Mouse (Mus musculus): ENCODE measurements around the gene Slc51a.
"Not testable (repeated sequence)": the region's sequence is repeated elsewhere in the genome, so short reads cannot be mapped to it uniquely, and the experiment has no call there.

Slc51a gene

DNA sequence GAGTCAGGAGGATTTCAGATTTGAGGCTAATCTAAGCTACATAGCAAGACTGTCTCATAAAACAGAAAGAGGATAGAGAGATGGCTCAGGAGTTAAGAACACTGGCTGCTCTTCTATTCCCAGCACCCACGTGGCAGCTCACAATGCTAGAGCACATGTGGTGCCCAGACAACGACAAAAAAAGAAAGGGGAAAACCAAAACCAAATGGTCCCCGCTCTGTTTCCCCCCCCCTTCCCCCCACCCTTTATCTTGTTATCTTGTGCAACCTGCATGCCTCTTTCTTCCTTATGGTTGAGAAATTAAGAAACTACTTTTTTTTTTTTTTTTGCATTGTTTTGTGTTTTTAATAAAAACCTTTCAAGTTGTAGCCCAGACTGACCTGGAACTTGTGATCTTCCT lies 19.2 kb downstream of the Slc51a start:
- DNase-seq (ENCODE audit: low spot score), result no peak

DNA sequence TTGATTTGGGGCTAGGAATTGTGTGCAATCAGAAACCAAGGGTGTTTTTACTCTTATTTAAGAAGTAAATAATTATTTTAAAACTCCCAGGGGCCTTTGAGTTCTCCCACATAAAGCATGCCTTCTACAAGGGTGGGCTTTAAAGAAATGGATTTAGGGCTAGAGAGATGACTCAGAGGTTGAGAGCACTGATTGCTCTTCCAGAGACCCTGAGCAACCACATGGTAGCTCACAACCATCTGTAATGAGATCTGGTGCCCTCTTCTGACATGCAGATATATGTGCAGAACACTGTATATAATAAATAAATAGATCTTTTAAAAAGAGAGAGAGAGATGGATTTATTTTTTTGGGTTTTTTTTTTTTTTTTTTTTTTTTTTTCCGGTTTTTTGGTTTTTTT lies 22.8 kb downstream of the Slc51a start:
- peak; percentile 34 for DNase-seq (ENCODE audit: low spot score)

DNA sequence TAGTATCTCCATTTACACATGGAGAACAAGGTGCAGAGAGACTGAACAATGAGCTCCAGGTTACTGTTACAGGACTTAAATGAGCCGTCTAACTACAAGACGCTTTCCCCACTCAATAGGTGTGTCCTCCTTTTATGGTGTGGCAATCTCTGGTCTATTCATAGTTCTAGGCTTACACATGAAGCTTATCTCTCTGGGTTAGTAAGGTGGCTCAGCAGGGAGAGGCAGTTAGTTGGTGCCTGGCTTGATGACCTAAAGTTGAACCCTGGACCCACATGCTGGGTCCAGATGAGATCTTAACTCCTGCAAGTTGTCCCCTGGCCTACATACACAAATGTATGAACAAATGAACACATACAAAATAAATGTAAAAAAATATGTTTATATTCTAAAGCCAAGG lies 24.3 kb downstream of the Slc51a start:
- no peak for DNase-seq (ENCODE audit: low spot score)

DNA sequence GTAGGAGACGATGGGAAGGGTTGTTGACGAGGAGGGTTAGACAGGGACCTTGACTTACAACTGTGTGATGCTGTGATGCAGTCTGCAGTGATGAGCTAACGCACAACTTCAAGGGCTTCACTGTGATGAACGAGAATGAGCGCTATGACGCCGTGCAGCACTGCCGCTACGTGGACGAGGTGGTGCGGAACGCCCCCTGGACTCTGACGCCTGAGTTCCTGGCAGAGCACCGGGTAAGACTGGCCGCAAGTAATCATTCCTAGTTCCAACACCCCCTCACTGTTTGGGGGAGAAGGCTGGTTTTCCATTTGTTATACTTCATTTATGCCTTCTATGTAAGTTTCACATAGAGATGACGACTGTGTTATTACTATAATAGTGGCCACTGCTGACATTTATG lies 24.7 kb downstream of the Slc51a start:
- no peak for DNase-seq (ENCODE audit: low spot score)

DNA sequence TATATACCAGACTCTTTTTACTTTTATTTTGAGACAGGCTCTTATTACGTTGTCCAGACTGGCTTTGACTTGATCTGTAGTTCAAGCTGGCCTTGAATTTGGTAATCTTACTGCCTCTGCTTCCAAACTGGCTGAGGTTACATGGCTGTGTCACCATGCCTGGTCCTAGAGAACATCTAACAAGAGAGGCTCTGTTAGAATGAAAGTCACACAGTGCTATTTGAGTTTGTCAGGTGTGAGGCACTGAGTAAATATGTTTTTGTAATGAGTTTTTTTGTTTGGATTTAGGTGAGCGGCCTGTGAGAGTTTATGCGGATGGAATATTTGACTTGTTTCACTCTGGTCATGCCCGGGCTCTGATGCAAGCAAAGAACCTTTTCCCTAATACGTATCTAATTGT lies 26.0 kb downstream of the Slc51a start:
- no peak for DNase-seq (ENCODE audit: low spot score)

DNA sequence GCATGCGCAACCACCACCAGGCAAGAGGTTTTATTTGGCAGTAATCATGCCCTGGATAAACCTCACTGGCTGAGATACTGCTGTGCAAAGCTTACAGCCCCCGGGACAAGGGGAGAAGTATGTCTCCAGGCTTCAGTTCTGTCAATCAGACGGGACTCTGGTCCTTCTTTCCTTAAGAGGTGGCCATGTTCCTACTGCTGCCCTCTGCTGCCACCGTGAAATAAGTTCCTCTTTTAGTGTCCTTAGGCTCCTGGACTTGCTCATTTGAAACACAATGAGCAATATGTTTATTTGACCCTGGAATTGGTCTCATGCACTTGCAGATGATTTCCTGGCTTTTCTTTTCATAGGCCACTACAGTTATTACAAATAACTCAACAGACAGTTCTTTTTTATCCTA lies 27.2 kb downstream of the Slc51a start:
- no peak for DNase-seq (ENCODE audit: low spot score)

DNA sequence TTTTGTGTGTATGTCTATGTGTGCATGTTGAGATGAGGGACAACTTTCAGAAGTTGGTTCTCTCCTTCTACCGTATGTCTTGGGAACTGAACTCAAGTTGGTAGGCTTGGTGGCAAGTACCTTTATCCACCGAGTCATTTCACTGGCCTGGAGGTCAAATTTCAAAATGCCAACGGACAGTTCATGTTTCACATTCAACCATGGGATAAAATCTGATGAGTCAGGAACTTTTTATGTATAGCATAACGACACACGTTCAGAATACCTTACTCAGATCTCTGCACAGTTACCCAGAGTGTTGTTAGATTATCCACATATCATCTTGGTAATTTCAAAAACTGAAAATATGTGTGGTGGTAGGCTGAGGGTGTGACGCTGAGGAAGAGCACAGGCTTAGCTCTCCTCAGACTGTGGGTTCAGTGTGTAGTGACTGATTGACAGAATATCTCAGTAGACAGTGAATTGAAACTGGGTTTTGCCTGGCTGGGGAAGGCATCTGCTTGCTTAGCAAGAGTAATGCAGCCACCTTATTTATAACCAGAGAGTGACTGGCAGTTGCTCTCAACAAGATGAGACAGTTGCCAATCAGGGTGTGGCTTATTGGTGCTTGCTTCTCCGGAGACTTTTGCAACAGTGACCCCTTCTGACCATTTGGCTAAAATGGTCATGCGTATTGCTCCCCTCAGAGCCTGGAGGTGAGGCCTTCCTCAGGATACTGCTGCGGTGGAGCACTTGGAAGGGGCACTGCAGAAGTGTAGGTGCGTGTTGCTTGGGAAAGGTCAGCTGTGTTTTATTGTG lies 29.9 kb downstream of the Slc51a start:
- DNase-seq (ENCODE audit: low spot score), result peak; percentile 73

DNA sequence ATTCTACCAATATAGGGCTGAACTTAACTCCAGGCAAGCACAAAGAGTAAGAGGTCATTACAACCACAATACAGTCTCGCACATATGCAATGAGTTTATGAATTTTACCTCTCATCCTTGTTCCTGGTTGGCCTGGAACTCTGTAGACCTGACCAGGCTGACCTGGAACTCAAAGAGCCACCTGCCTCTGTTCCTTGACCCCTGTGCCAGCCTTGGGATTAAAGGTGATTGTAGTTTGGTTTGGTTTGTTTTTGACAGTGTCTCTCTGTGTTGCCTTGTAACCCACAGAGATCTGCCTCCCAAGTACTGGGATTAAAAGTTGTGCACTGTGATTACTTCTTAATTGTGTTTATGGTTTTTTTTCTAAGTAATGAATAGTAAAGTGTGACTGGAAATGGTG lies 30.9 kb downstream of the Slc51a start:
- no peak for DNase-seq (ENCODE audit: low spot score)

DNA sequence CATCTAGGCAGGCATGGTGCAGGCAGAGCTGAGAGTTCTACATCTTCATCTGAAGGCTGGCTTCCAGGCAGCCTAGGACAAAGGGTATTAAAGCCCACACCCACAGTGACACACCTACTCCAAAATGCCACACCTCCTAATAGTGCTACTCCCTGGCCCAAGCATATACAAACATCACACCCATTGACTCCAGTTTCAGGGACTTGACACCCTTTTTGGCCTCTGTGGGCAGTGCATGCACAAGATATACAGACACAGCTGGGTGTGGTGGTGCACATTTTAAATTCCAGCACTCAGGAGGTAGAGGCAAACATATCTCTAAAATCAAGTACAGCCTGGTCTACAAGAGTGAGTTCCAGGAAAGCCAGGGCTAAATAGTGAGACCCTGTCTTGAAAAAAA lies 31.6 kb downstream of the Slc51a start:
- no peak for DNase-seq (ENCODE audit: low spot score)

DNA sequence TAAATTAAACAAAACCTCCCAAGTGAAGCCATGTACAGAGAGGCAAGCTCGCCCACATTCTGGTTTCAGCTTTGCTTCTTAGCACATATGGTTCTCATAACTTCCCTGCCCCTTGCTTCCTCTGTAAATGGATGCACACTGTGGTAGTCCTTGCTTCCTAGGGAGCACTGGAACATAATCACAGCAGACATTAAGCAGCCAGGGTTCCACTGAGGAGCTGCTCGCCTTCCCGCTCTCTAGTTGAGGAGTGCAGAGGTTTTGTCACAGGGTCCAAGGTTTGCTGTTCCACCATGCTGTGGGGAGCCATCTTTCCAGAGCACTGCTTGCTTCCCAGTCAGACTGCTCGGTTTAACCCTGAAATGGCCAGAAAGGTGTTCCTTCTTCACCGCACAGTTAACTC lies 33.0 kb downstream of the Slc51a start:
- DNase-seq (ENCODE audit: low spot score), result no peak

DNA sequence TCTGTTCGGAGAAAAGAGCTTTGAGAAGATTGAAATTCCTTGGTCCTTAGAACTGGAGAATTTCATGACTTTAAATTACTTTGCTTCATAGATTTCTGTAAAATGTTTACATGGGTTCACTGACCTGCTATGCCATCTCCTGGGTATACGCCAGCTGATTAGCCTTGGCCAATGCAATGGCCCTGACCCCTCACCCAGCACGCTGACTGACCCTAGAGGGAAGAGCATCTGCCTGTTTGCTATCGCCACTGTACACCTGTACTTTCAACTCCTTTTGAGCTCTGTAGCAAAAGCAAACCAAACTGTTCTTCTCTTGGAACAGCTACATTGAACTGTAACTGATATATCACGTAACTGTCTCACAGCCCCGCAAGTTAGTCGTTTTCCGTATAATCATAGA lies 34.6 kb downstream of the Slc51a start:
- no peak for DNase-seq (ENCODE audit: low spot score)

DNA sequence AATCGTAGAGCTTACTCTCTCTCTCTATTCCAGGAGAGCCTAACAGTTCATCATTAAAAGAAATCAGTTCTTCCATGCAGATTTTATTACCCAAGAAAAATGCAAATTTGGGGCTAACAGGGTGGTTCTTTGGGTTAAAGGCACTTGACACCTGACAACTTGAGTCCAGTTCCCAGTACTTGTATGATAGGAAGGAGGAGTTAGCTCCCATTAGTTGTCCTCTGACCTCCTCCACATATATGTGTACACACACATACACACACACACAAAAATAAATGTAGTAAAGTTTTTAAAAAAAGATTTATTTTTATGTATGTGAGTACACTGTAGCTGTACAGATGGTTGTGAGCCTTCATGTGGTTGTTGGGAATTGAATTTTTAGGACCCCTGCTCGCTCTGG lies 37.5 kb downstream of the Slc51a start:
- DNase-seq (ENCODE audit: low spot score), result no peak

DNA sequence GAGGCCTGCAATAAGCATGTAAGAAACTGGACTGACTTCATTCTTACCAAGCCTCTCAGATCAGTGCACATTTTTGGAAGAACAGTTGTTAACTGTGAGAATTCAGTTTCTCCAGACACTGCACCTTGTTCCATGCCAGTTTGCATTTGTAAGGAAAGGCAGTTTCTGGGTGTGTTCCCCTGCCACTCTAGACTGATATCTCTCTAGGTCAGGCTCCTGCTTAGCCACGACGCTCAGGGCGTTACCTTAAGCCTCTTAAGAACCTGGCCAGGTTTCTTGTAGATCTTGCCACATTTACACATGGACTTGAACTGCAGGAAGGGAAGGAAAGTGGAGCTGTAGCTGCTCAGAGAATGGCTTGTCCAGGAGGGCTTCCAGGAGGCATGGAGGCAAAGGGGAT lies 38.0 kb downstream of the Slc51a start:
- no peak for DNase-seq (ENCODE audit: low spot score)

DNA sequence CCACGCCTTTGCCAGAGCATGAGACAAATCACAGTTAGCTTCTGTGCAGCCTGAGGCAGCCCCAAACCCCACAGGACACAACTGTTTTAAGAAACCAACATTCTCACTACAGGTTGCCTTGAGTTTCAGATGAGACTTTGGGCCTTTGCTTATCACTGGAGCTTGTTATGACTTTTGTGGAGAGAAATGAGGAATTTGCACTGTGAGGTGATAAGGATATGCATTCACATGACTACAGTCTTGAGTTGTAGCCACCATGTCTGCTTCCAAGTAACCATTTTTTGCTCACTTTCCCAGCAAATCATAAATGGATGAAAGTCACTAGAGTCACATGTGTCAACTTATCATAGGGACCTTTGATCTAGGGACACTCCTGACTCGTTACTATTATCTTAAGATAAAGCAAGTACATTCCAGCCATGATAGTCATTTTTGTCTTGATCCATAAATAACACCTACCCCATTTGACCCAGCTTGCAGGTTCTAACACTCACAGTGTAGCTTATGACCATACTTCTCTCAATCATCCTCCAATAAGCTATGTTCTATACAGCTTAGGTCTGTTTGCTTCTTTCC lies 41.0 kb downstream of the Slc51a start:
- no peak for DNase-seq (ENCODE audit: low spot score)

DNA sequence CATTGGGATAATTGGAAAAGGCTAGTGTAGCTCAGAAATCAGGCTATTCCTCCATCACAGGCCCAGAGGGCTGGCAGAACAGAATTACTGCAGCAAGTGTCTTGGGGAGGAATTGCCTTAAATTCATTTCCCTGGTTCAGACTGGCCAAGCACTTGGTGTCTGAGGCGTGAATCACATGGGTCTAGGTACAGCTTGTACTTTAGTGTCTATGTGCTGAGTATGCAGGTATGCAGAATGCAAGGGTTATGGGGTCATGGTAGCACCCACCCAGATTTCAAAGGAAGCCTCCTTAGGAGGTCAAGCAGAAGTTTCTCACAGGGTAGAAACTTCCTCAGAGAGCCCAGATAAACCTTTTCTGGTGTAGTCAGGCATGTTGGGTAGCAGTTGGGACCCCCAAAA lies 42.1 kb downstream of the Slc51a start:
- no peak for DNase-seq (ENCODE audit: low spot score)

DNA sequence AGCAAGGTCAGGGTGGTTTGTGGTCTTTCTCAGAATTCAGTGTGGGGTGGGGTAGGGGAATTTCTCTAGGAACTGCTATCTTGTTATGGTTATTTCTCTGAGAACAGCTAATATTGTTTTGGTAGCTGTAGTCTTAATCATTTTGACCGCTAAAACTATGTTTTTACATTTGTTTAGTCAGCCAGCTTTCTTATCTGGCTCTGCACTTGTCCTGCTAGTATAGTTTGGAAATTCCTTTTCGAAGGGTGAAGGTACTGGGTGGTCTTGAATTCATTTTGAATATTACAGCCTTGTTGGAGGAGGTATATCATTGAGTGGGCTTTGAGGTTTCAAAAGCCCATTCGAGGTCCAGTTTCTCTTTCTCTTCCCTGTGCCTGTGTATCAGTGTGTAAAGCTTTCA lies 43.1 kb downstream of the Slc51a start:
- DNase-seq (ENCODE audit: low spot score), result not testable (repeated sequence)

DNA sequence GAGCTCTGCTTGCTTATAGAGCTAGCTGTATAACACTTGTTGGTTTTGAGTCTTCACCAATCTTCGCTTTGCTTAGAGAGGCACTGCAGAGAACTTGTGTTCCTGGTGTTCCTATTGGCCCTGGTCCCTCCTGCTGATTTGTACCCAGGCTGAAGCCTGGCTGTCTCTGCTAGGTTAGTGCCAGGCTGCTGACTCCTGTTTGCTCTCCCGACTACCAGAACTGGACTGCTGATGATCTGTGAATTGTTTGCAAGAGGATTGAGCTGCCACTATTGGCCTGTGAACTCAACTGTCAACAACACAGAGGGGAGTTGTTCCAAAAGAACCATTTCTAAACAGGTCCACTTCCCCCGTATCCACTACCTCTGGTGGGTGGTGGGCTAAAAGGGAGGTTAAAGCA lies 46.2 kb downstream of the Slc51a start:
- DNase-seq (ENCODE audit: low spot score), result no peak

DNA sequence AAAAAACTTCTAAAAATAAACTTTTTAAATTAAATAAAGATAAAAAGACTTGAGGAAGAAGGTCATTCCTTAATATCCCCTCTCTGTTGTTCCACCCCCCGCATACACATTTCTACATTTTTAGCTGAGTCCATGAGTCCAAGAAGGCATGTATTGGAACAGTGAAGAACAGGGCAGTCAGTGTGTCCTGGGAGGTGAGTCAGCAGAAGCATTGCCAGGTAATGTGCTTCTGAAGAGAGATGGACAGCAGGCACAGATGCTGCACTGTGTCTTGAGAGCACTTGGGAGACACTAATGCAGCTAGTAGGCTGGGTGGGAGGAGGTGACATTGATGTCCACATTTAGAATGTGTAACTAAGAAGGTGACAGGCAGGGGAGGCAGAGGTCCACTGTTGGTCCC lies 50.4 kb downstream of the Slc51a start:
- DNase-seq (ENCODE audit: low spot score), result no peak

DNA sequence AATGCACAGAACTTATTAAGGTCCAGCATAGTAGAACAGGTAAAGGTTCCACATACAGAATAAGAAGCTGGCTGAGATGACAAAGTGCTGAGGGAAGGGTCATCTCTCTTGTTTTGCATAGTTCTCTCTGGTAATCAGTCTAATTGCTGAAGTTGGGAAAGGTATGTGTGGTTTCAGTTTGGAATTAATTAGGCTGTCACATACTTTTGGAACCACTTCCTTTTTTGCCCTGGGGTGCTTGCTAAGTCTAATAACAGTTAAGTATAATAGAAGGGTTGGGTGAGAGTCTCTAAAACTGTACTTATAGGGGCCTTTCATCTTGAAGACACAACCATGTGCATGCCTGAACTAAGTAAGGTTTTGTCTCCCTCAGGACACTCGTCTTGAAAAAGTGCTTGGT lies 51.0 kb downstream of the Slc51a start:
- no peak for DNase-seq (ENCODE audit: low spot score)

DNA sequence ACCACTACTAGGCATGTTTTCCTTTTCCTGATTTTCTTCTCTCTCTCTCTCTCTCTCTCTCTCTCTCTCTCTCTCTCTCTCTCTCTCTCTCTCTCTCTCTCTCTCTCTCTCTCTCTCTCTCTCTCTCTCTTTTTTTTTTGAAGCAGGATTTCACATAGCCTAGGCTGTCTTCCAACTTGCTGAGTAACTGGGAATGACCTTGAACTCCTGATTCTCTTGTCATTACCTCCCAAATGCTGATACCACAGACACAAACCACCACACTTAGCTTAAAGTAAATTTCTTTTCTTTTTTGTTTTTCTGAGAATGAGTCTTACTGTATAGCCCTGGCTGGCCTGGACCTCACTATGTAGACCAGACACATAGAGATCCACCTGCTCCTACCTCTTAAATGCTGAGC lies 53.0 kb downstream of the Slc51a start:
- no peak for DNase-seq (ENCODE audit: low spot score)

DNA sequence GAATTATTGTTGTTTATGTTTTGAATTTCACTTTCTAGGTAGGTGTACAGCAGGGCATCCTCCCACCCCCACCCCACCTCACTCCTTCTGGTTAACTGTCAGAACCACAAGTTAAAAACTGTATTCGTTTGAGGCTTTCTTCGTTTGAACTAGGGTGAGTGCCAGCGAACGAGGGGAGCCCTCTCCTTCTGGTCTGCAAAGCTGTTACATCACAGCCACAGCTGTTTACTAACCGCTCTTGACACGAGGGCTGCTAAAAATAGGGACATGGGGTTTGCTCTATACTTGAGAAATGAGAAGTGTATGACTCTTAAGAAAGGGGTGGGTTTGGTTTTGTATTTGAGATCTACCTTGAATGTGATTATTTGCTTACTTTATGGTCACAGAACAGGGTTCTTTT lies 53.6 kb downstream of the Slc51a start:
- no peak for DNase-seq (ENCODE audit: low spot score)

DNA sequence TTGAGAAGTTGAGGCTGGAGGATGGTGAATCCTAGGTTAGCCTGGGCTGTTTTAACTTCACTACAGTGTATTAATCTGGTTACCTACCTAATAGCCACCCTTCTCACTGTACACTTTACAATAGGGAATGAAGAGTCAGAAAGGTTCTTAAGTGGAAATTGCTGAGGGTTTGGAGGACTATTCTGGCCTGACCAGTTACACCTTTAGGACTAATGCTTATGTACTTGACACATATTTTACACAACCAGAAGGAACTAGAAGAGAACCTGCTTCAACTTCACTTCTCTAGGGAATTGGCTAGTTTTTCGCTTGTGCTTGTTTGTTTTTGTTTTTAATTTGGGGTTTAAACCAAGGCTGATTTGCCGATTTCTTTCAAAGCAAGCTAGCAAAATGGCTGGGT lies 54.5 kb downstream of the Slc51a start:
- no peak for DNase-seq (ENCODE audit: low spot score)

DNA sequence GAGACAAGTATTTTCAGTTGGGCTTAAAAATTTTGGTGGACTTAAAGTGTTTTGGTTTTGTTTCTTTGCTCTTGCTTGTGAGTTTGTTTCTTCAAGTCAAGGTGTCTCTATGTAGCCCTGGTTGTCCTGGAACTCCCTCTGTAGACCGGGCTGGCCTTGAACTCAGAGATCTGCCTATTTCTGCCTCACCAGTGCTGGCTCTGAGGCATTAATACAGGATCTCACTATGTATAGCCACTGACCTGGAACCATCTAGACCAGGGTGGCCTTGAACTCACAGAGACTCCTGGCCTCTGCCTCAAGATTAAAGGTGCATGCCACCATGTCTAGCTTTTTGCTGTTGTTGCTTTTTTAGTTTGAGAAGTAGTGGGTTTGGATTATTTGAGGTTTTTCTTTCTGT lies 55.8 kb downstream of the Slc51a start:
- DNase-seq (ENCODE audit: low spot score), result no peak

DNA sequence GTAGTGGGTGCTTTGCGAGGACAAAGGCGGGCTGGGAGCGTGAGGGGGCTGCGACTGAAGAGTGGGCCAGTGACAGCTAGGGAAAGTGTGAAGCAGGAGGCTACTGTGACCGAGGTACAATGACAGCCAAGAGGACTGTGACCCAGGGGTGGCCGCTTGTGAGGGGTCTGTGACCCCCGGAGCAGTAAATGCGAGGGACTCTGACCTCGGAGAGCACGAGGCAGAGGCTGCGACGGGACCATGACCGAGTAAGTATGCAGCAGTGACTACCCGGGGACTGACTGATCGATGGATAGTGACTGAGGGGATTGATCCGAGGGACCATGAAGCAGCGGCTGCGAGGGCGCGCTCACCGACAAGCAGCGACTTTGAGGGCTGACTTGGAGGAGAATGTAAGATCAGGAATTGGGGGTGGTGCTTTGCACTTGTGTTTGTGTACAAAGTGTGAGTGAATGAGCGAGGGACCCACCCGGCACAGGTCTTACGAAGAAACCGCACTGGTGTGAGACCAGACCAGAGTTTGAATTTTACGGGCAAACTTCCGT lies 56.6 kb downstream of the Slc51a start:
- no peak for DNase-seq (ENCODE audit: low spot score)

Measured in MN1 (cell line).